Mouse (Mus musculus) forebrain, embryonic 11.5 days (tissue): Measurements from ENCODE around the gene Yars. TPM values are rescaled to one million over a fixed set of nuclear protein-coding genes. Genes with fewer than 3 reads are reported as not detected.

Experiments used
- ATAC-seq: fragments of 200-750 bp; cut with Nextera tagmentation; replicated peaks from 2 replicates; pipeline ENCODE4 v1.8.0; 2017; ENCODE audit warnings: moderate TSS enrichment; ENCODE audit not compliant: low FRiP score
- DNase-seq: peaks from one replicate; pipeline ENCODE4 v3.0.0-alpha.2; 2017; ENCODE audit warnings: low spot score
- H3K27ac ChIP-seq: fragments of 300-500 bp; sonication (generic); 2 replicates; pipeline ENCODE4 v1.5.1; 2014; ENCODE audit warnings: low read depth, low read length
- H3K27me3 ChIP-seq: fragments of 300-500 bp; sonication (generic); 2 replicates; pipeline ENCODE4 v1.6.1; 2014; ENCODE audit warnings: mild to moderate bottlenecking, low read length, mixed read lengths; ENCODE audit not compliant: control insufficient read depth, insufficient read depth
- H3K36me3 ChIP-seq: fragments of 300-500 bp; sonication (generic); 2 replicates; pipeline ENCODE4 v1.6.1; 2014; ENCODE audit warnings: mild to moderate bottlenecking, low read length, moderate library complexity, mixed read lengths; ENCODE audit not compliant: control insufficient read depth, insufficient read depth
- H3K4me1 ChIP-seq: fragments of 300-500 bp; sonication (generic); replicated peaks from 2 replicates; pipeline ENCODE4 v1.6.1; 2014; ENCODE audit warnings: low read length, mixed read lengths; ENCODE audit not compliant: control insufficient read depth, insufficient read depth
- H3K4me2 ChIP-seq: fragments of 300-500 bp; sonication (generic); 2 replicates; pipeline ENCODE4 v1.6.1; 2014; ENCODE audit warnings: low read depth, mild to moderate bottlenecking, low read length, moderate library complexity, mixed read lengths; ENCODE audit not compliant: severe bottlenecking
- H3K4me3 ChIP-seq: fragments of 300-500 bp; sonication (generic); 2 replicates; pipeline ENCODE4 v1.5.1; 2014; ENCODE audit warnings: low read depth, low read length
- H3K9ac ChIP-seq: fragments of 300-500 bp; sonication (generic); 2 replicates; pipeline ENCODE4 v1.6.1; 2014; ENCODE audit warnings: low read length
- H3K9me3 ChIP-seq: fragments of 300-500 bp; sonication (generic); 2 replicates; pipeline ENCODE4 v1.6.1; 2016; ENCODE audit warnings: low read length, mixed read lengths; ENCODE audit not compliant: control insufficient read depth
- WGBS: fragments of 180-500 bp; shearing (Covaris S2); extraction: QIAGEN DNeasy Blood & Tissue Kit; methylation state at CpG from one replicate; pipeline ENCODE4 v1.1.7; 2014; 5-methylcytosine and 5-hydroxymethylcytosine counted together
- polyA plus RNA-seq: library from polyadenylated mRNA; unstranded; fragments of >200 nt; fragmentation: Nextera tagmentation; extraction: Ambion mirVana; gene quantifications from 2 replicates; pipeline ENCODE4 v1.2.1, GENCODE M21; 2014

Yars gene
- polyA plus RNA-seq, 1 experiment from 2014 or later = 113 TPM

DNA sequence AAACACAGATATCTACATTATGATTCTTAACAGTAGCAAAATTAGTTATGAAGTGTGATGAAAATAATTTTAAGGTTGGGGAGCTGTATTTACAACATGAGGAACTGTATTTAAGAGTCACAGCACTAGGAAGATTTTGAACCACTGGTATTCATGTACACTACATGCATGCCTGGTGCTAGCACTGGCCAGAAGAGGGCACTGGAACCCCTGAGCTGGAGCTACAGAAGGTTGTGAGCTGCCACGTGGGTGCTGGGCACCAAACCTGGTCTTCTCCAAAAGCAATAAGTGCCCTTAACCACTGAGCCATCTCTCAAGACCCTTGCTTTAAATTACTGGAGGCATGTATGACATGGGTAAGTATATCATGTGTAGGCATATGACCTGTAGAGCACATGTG is 17.0 kb upstream of the Yars start:
- H3K27me3 ChIP-seq = no peaks in the 10 kb centered on the region
- H3K9ac ChIP-seq = no peak overlapping the region
- H3K36me3 ChIP-seq = peaks cover 6% of the 10 kb centered on the region; the same call in 1 of the 2 replicates
- no peak overlapping the region for H3K4me3 ChIP-seq
- H3K4me2 ChIP-seq = no peak overlapping the region
- no peaks in the 10 kb centered on the region for H3K9me3 ChIP-seq
- ATAC-seq (no peak), DNase-seq (no peak)
- no peaks in the 10 kb centered on the region for H3K4me1 ChIP-seq
- 81% methylated on average over 1 of the region's 1 CpGs for WGBS
- H3K27ac ChIP-seq = no peak overlapping the region

DNA sequence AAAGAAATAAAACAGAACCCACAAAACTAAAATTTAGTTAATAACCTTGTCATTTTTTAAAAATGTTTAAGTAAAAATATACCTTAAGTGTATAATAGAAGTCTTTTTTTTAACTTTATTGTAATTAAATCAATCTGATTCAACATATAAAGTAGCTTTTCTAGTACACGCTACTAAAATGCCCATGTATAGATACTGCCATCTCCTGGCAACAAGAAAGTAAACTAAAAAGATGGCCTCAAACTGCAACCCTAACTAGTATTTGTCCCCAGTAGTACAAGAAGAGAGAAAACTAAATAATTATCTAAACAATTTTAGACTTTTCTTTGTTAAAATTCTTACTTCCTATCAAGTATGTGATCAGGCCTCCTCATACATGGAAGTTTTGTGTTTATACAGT is 10.0 kb upstream of the Yars start:
- H3K4me3 ChIP-seq = no peak overlapping the region
- H3K4me2 ChIP-seq = no peak overlapping the region
- no peaks in the 10 kb centered on the region for H3K4me1 ChIP-seq
- no peak overlapping the region for H3K9ac ChIP-seq
- no peak overlapping the region for H3K27ac ChIP-seq
- H3K36me3 ChIP-seq = no peaks in the 10 kb centered on the region; the same call in 1 of the 2 replicates
- no peaks in the 10 kb centered on the region for H3K27me3 ChIP-seq
- ATAC-seq (no peak), DNase-seq (no peak)
- 78% methylated on average over 1 of the region's 1 CpGs for WGBS
- no peaks in the 10 kb centered on the region for H3K9me3 ChIP-seq

DNA sequence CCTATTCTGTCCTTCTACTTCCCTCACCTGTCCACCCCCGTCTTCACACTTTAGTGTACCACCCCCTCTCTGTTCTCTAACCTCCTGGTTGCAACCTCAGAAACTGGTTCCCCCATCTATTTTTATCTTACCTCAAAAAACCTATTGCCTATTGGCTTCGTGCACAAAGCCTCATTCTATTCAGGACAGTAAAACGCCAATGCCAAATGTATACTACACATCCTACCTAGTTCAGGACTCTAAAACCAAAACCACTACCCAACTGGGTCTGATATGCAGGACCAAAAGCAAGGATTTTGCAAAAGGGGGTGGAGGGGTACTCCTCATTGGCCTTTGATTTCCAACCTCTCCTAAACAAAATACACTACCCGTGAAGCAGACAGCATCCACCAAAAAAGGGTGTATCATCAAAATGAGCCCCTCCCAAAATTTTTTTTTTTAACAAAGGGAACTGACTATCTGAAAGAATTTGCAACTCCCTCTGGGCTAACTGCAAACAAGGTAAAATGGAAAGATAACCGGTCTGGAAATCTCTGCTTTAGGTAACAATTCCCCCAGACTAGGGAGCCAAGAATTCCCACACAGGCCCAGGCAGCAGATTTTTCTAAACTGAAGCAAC is 1.4 kb upstream of the Yars start:
- Histone ChIP-seq H3K4me2 (peak overlapping the region; percentile 72), H3K4me1 (peaks cover 5% of the 10 kb centered on the region), H3K27me3 (no peaks in the 10 kb centered on the region), H3K9me3 (no peaks in the 10 kb centered on the region), H3K36me3 (no peaks in the 10 kb centered on the region), H3K4me3 (peak overlapping the region; percentile 92), H3K27ac (peak overlapping the region; percentile 85; the same call in 1 of the 2 replicates), H3K9ac (peak overlapping the region; percentile 87)
- DNase-seq = no peak
- WGBS = 46% methylated on average over 5 of the region's 5 CpGs
- no peak for ATAC-seq

DNA sequence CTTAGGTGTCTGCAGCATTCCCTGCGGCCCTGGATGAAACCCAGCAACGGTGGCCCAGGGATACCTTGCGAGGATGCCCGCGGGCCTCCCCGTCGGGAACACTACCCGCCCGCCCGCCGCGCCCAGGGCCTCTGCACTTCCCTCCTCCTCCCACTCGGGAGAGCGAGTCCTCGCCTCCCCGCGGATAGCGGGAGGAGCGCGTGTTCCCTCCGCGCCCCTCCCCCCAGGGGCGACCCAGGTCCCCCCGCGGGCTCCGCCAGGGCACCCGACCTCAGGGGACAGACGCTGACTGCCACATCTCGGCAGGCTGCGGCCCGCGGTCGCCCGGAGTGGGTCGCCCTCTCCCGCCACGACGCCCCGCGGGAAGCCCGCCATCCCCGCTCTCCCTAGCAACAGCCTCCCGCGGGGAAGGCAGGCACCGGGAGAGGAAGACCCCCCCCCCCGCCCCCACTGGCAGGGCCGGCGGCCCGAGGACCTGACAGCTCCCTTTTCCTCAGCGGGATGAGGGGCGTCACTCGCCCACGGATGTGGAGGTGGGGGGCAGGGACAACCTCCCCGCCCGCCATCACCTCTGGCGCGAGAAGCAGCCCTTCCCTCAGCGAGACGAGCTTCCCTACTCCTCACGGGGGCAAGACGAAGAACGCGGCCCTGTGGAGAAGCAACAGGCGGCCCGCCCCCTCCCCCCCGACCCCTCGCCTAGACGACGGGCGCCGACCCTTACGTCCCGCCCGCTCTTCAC is 588 bp upstream of the Yars start:
- H3K4me3 ChIP-seq = peak overlapping the region; percentile 92
- peaks cover 5% of the 10 kb centered on the region for H3K4me1 ChIP-seq
- DNase-seq (no peak), ATAC-seq (peak; percentile 35)
- under 1% methylated on average over 57 of the region's 74 CpGs for WGBS
- H3K9me3 ChIP-seq = no peaks in the 10 kb centered on the region
- peak overlapping the region; percentile 87 for H3K9ac ChIP-seq
- no peaks in the 10 kb centered on the region for H3K27me3 ChIP-seq
- H3K4me2 ChIP-seq = peak overlapping the region; percentile 72
- no peaks in the 10 kb centered on the region for H3K36me3 ChIP-seq
- peak overlapping the region; percentile 85 for H3K27ac ChIP-seq

DNA sequence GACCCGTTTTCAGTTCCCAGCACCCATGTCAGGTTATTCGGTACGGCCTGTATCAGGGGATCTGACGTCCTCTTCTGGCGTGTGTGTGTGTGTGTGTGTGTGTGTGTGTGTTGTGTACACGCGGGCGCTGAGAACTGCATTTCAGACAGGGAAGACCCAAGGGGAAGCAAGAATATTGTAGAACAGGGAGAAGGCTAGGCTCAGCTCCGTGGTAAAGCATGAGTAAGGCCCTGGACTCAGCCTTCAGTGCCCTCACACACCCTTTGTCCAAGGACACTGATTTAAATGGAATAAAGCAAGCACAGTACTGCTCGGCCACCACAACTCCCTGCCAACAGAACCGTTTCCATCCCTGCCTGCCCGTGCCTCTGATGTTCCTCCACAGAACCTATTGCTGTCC is 978 bp downstream of the Yars start:
- Histone ChIP-seq H3K4me1 (peaks cover 5% of the 10 kb centered on the region), H3K4me3 (peak overlapping the region; percentile 92), H3K27ac (no peak overlapping the region), H3K4me2 (peak overlapping the region; percentile 80), H3K9me3 (no peaks in the 10 kb centered on the region), H3K36me3 (no peaks in the 10 kb centered on the region), H3K9ac (peak overlapping the region; percentile 81), H3K27me3 (no peaks in the 10 kb centered on the region)
- peak; percentile 56 for DNase-seq
- ATAC-seq = no peak
- WGBS = 4% methylated on average over 12 of the region's 12 CpGs

DNA sequence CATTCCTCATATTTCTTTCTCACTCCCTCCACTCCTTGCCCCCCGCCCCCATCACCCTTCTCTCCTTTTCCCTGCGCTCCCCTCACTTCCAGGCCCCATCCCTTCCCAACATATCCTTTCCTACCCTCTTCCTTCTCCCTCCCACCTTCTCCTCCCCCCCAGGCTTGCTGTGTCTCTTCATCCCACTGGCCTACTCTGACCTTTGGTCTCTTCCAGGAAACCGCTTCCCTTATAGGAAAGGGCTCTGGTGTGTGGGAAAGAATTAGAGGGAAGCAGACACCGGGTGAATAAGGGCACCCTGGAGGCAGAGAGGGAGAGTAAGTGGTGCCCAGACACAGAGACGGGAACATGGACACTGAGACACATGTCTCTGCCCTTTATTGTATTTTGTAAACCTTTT is 2.1 kb downstream of the Yars start:
- no peaks in the 10 kb centered on the region for H3K27me3 ChIP-seq
- ATAC-seq (no peak), DNase-seq (no peak)
- H3K36me3 ChIP-seq = no peaks in the 10 kb centered on the region; the same call in 1 of the 2 replicates
- H3K27ac ChIP-seq = no peak overlapping the region
- H3K4me3 ChIP-seq = no peak overlapping the region
- peaks cover 5% of the 10 kb centered on the region for H3K4me1 ChIP-seq
- no peaks in the 10 kb centered on the region for H3K9me3 ChIP-seq
- WGBS = 75% methylated on average over 5 of the region's 5 CpGs
- no peak overlapping the region for H3K9ac ChIP-seq
- no peak overlapping the region for H3K4me2 ChIP-seq

DNA sequence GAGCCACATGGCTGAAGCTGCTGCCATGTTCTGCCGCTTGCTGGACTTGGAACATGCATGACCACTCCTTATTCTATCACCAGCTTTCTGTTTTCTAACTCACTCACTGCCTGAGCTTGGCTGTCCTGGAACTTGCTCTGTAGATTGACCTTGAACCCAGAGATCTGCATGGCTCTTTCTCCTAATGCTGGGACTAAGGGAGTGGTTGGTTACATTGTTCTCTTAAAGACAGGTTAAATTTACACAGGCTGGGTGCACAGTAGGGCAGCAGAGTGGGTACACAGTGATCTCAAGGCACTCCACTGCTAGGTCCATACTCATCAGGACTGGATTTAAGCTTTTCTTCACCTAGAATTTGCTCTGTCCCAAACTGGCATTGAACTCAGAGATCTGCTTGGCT is 4.7 kb downstream of the Yars start:
- Histone ChIP-seq H3K9ac (no peak overlapping the region), H3K27me3 (no peaks in the 10 kb centered on the region), H3K4me2 (no peak overlapping the region), H3K4me3 (no peak overlapping the region), H3K36me3 (peaks cover 14% of the 10 kb centered on the region), H3K9me3 (no peaks in the 10 kb centered on the region), H3K27ac (no peak overlapping the region), H3K4me1 (peaks cover 5% of the 10 kb centered on the region)
- WGBS = 92% methylated on average over 1 of the region's 1 CpGs
- ATAC-seq (no peak), DNase-seq (no peak)

DNA sequence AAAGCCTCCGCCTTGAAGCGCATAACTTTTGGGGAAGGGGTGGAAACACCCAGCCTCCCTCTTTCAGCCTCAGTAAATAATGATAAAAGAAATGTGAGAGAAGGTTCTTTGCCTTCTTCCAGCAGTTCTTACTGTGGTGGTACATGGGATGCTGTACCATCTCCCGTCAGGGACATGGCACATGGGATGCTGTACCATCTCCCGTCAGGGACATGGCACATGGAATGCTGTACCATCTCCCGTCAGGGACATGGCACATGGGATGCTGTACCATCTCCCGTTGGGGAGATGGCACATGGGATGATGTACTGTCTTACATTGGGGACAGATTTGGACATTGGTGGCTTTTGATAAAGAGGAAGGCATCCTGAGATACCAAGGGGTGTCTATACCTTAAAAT is 8.0 kb downstream of the Yars start:
- Histone ChIP-seq H3K4me3 (no peak overlapping the region), H3K36me3 (peaks cover 14% of the 10 kb centered on the region), H3K27ac (no peak overlapping the region), H3K9ac (no peak overlapping the region), H3K4me1 (no peaks in the 10 kb centered on the region), H3K27me3 (no peaks in the 10 kb centered on the region), H3K9me3 (no peaks in the 10 kb centered on the region), H3K4me2 (no peak overlapping the region)
- no peak for ATAC-seq
- 95% methylated on average over 6 of the region's 6 CpGs for WGBS
- DNase-seq = no peak

DNA sequence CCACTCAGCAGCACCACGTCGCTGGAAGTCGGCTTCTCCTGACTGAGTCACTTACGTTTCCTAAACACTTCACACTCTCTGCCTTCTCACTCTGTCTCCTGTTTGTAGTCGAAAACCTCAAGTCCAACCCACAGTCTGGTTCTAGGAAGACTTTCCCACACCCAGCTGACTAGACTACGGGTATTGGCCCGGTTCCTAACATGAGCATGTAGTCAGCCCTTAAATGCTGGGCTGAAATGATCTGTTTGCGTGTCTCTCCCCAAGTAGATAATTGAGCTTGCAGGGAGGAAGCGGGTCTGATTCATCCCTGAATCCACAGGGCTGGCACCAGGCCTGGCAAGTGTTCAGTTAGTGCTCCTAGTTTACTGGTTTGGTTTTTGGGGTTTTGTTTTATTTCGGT is 15.1 kb downstream of the Yars start:
- Histone ChIP-seq H3K4me3 (no peak overlapping the region), H3K36me3 (peaks cover 9% of the 10 kb centered on the region; the same call in 1 of the 2 replicates), H3K9me3 (no peaks in the 10 kb centered on the region), H3K27ac (no peak overlapping the region), H3K4me2 (no peak overlapping the region), H3K9ac (no peak overlapping the region), H3K27me3 (no peaks in the 10 kb centered on the region), H3K4me1 (no peaks in the 10 kb centered on the region)
- ATAC-seq (no peak), DNase-seq (no peak)
- 95% methylated on average over 10 of the region's 10 CpGs for WGBS
